Mouse (Mus musculus): ENCODE data around the gene 1110065P20Rik.

The 1110065P20Rik gene

DNA sequence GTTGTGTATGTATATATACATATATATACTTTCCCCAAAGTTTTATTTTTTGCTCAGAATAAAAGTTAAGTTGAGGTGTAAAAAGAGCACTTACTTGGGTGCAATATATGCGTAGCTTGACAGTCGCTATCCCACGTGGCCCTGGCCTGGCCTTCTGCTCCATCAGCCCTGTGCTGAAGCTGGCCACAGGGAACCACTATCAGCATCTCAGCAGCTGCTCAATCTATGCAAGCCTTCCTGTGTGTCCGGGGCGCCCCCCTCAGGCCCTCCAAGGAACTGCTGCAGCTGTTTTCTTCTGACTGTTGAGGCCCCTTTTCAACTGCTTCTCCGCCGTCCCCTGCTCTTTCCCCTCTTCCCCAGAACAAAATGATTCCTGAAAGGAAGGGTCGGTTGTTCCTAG is 3.4 kb downstream of the 1110065P20Rik start:
- in situ Hi-C loops (cut with MboI, MseI), result loop anchor here (5.0 kb wide), 2 partner anchors 50 to 130 kb away; no protein-coding TSS in a partner anchor

DNA sequence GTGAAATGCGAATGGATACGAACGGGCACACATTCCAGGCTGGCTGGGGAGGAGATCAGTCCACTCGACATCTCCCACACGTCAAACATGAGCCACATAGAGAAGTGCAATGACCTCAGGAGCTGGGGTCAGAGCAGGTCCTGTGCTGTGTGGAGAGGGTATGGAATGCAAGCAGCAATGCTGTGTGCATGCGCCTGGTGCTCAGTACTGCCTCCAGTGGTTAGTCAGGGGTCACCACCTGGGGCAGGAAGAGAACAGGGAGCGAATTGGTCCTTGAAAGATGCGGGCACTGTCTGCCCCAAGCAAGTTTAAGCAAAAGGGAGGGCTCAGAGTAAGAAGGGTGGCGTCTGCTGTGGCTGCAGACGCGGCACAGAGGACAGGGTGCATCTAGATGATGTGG is 7.5 kb downstream of the 1110065P20Rik start:
- in situ Hi-C loops (cut with MboI, MseI), result no loop called here

DNA sequence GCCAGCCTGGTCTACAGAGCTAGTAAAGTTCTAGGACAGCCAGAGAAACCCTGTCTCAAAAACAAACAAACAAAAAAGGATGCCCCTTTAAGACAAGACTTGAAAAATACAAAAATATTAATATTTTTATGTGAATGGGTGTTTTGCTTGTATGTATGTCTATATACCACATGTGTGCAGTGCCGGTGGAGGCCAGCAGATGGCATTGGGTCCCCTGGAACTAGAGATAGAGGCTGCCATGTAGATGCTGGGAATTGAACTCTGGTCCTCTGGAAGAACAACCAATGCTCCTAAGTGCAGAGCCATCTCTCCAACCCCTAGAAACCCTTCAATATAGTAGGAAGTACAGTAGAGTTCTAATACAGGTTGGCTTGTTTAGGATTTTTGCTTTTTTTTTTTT is 10.0 kb downstream of the 1110065P20Rik start:
- in situ Hi-C loops (cut with MboI, MseI), result no loop called here

DNA sequence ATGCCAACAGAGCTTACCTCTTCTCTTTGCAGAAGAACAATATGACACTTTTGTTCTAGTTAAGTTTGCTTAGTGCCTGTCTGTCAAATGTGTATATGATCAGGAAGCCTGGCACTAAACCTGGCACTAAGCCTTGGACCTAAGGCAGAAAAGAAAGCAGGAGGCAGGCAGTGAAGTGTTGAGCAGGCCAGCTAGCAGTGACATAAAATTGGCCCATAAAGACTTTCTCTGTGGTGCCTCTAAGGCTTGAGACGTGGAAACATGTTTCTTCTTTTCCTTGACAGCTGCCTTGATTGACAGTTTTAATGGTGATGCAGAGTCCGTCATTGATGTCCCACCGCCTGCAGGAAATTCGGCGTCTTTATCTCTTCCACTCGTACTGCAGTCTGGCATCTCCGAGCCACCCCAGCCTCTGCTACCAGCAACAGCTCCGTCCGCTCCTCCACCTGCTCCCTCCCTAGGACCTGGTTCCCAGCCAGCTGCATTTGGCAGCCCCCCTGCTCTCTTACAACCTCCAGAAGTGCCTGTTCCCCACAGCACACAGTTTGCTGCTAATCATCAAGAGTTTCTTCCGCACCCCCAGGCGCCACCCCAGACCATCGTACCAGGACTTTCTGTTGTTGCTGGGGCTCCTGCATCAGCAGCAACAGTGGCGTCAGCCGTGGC is 12.8 kb downstream of the 1110065P20Rik start:
- in situ Hi-C loops (cut with MboI, MseI), result no loop called here

DNA sequence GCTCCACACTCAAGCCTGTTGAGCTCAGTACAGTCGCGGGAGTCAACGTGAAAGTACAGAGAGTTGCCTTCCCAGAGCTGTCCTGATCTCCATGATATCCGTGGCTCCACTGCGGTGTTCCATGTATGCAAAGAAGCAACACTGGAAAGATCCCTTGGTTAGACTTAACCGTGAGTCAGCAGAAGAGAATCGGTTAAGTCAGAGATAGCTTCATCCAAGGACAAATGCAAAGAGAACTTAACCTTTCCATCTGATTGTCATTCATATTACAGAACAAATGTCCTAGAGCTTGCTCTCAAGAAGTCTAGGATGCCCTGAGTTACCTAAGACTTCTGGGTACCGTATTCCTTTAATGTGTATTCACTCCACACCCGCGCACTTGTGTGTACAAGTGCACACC is 18.2 kb downstream of the 1110065P20Rik start:
- in situ Hi-C loops (cut with MboI, MseI), result no loop called here

DNA sequence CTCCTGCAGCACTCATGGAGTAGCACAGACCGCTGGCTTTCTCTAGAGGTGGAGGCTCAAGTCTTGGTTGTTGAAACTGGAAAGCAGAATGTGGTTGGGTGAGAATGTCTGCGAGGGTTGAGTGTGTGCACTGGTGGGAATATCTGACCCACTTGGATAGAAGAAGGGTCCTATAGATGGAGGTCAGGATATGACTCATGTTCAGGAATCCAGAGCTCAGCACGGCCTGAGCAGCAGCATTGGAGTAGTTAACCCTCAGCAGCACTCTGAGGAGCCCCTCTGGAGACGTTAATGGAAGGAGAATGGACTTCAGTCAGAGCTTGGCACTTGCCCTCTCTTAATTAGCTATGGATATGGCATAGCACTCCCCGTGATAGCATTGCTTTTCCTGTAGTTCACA is 21.3 kb downstream of the 1110065P20Rik start:
- in situ Hi-C loops (cut with MboI, MseI), result no loop called here

DNA sequence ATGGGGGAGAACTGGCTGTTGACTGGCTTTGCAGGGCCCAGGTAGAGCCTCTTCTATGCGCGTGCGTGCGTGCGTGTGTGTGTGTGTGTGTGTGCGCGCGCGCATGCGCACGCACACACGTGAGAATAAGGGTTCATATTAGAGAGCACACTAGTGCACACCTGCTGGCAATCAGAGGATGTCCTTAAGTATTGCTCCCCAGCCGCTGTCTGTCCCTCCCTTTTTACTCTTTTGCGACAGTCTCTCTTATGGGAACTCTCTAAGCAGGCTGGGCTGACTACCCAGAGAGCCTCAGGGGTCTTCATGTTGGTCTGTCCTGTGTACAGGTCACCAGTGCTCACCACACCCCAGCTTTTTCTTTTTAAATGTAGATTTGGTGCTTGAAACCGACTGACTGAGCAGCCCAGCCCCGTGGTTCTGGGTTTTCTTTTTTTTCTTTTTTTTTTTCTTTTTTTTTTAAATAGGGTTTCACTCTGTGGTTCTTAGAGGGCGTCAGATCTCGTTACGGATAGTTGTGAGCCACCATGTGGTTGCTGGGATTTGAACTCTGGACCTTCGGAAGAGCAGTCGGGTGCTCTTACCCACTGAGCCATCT is 25.5 kb downstream of the 1110065P20Rik start:
- in situ Hi-C loops (cut with MboI, MseI), result no loop called here

DNA sequence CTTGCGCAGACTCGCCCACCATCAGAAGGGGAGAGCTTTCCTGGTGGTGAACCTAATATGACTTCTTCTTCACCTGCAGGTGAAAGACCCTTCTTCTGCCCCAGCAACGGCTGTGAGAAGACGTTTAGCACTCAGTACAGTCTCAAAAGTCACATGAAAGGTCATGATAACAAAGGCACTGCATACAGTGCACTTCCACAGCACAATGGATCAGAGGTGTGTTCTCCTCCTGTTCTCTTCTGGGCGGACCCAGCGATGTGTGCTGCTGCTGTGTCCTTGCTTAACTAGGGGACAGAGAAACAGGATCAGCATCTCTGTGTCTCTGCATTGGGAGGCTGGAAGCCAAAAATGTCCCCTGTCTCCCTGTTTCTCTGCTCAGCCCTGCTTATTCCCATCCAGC is 26.0 kb downstream of the 1110065P20Rik start:
- in situ Hi-C loops (cut with MboI, MseI), result no loop called here

DNA sequence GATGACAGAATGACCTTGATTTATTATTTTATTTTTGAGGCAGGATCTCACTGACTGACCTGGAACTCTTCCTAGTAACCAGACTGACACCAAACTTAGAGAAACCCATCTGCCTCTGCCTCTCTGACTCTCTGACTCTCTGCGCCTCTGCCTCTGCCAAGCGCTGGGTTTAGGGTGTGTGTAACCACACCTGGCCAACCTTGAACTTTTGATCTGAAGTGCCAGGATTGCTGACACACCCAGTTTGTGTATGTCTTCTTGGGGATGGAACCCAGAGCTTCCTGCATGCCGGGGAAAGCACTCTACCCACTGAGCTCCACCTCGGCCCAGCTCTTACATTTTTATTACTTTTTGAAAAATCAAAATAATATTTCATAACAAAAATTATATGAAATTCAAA is 32.2 kb downstream of the 1110065P20Rik start:
- in situ Hi-C loops (cut with MboI, MseI), result no loop called here

DNA sequence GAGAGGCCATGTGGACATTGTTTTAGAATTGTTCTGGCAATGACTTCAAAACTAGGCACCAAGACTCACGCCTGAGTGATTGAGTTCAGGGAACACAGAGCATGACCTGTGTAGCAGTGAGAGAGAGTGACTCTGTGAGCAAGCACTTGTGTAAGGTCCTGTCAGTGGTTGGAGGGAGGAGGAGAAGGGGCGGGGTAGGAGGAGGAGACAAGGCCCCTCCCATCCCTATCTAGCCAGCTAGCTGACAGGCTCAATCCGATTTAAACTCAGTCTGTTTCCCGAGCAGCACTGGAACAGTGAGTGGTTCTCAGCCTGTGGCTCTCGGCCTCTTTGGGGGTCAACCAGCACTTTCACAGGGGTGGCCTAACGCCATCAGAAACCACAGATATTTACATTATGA is 33.2 kb downstream of the 1110065P20Rik start:
- in situ Hi-C loops (cut with MboI, MseI), result no loop called here

DNA sequence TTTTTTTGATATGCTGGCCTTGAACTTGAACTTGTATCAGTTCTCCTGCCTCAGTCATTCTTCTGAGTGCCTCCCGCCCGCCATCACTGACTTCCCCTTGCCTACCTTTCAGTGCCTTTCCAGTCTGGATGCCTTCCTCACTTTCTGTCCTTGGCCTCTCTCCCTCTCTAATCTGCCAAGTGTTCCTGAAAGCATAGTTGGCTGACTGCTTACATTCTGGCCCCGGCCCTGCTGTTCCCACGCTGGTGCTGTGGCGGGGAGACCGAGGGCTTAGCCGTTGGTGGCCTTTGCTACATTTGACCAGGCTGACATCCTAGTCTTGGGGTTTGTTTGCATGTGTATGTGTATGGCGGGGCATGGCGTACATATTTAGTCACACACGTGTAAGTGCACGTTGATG is 35.1 kb downstream of the 1110065P20Rik start:
- in situ Hi-C loops (cut with MboI, MseI), result no loop called here

DNA sequence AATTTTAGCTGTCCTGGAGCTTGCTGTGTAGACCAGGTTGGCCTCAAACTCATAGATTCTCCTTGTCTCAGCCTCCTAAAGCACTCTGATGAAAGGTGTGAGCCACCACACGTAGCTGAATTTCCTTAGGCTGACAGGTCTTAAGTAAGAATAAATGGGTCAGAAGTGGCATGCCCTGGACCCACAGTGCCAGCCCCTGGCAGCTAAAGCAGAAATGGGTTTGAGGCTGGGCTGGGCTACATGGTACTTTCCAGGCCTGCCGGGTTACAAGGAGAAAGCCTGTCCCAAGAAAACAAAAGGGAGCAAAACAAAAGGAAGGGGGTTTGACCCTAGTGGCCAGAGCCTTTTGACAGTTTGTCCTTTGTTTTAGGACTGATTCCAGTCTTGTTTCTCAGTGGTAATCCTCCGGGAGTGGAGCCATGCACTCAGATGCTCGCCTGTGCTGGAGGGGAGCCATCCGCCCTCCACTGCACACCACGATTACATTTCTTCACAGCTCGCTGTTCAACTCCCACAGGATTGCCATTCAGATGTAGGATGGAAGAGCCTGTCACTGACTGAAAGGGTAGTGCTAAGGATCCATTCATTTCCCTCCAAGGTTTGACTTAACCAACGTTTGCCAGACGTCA is 39.5 kb downstream of the 1110065P20Rik start:
- in situ Hi-C loops (cut with MboI, MseI), result no loop called here

DNA sequence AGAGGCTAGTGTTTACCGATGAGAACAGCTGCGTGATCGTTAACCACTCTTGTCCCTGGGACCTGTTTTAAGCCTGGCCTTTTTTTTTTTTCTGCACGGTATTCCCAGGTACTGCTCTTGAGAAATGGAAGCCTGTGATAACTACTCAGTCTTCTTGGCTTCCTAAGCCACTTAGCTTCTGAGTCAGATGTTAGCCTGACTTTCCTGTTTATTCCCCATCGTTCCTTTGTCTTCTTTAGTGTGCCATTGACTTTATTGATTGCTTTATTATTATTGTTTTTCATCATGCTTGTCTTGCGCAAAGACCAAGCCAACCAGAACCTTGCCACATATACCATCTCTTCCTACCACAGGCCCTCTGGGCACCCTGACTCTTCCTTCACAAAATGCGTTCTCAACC is 40.9 kb downstream of the 1110065P20Rik start:
- in situ Hi-C loops (cut with MboI, MseI), result no loop called here

DNA sequence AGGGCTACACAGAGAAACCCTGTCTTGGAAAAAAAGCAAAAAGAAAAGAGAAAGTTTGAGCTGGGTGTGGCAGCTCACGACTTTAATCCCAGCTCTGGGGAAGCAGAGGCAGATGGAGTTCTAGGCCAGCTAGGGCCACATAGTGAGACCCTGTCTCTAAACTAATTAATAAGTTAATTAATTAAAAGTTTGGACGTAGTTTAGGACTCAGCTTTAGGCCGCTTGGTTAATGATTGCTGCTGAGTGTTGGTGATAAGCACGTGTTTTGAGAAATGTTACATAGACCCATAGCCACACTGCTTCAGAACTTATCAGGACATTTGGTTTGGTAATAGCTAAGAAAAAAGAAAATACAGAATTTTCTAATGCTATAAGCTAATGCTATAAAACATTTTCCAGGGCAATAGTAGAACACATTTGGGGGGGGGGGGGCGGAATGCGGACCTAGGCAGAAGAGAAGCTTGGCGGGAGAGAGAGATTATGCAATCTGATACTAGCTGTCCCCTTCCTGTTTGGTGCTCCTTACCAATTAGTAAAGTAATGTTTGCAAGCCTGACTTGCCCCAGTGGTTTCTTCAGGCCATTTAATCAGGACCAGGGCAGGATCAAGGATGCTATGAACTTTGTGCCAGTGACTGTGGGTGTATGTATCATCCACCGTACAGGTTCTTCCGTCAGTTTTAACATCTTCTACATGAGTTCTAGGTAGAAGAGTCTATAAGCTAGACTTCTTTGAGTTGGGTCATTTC is 41.7 kb downstream of the 1110065P20Rik start:
- in situ Hi-C loops (cut with MboI, MseI), result no loop called here

DNA sequence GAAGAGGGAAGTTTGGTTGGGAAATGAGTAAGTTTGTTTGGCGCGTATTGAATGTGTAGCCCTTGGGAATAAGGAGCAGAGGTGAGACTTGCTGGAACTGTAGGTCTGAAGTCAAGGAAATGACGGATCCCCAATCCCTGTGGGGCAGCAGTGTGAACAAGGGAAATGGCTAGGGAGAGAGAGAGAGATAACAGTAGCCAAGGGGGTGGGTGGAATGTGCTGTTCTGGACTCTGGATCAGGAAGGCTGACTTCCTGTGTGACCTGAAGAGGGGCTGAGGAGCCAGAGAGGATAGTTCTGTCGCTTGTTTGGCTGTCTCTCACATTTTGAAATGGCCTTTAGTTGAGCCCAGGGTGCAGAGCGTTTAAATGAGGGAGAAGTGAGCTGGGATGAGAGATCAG is 42.5 kb downstream of the 1110065P20Rik start:
- in situ Hi-C loops (cut with MboI, MseI), result no loop called here

DNA sequence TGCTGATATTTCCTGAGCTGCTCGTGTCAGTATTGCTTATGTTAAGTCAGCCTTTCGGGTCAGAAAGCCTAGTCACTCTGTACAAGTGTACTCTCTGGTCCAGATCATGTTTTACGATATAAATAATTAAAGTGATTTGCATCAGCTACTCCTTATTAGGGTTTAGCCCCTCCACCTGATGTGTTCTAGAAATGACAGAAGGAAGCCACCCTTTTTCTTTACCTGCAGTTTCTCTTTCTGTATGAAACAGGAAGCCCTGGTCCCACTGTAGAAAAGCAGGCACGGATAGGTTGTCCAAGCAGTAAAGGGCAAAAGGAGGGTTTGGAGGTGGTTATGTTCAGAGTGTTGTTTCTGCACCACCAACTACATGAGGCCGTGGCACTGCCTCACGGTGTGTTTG is 47.6 kb downstream of the 1110065P20Rik start:
- in situ Hi-C loops (cut with MboI, MseI), result no loop called here

DNA sequence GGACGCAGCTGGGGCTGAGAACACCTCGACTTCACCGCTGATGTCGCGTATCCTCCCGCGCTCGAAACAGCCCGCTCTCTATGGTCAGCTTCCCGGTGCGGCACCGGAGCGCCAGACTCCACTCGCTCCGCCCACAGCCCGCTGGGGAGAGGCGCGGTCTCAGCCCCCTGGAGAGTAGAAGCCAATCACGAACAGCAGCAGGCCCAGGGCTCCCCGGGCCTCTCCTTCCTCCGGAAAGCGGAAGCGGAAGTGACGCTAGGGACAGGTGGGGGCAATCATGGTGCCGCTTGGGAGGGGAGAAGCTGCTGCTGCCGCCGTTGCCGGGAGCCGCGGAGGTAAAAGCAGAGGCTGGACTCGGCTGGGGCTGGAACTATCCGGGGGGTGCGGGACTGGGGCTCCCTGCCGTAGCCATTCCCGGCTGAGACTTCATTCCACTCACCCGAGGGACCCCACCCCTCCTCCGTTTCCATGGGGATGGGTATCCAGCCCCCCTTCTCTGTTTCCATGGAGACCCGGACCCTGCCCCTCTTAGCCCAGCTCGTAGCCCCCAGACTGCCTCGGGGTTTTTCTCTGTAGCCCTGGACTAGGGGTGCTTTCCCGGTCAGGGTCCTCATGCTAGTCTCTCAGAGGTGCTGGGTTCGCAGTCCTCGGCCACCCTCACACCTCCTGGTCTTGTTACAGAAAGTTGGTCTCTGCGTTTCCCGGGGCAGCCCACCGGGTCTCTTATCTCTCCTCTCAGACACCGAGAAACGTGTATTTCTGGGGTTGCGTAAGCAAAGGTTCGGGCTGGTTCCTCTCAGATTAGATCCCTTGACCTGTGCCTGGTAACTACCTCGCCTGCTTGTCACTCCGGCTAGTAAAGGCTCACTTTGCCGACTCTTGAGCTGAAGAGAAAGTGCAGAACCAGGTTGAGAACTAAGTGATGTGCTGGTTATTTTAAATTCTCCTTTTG is 48.4 kb downstream of the 1110065P20Rik start:
- in situ Hi-C loops (cut with MboI, MseI), result no loop called here

DNA sequence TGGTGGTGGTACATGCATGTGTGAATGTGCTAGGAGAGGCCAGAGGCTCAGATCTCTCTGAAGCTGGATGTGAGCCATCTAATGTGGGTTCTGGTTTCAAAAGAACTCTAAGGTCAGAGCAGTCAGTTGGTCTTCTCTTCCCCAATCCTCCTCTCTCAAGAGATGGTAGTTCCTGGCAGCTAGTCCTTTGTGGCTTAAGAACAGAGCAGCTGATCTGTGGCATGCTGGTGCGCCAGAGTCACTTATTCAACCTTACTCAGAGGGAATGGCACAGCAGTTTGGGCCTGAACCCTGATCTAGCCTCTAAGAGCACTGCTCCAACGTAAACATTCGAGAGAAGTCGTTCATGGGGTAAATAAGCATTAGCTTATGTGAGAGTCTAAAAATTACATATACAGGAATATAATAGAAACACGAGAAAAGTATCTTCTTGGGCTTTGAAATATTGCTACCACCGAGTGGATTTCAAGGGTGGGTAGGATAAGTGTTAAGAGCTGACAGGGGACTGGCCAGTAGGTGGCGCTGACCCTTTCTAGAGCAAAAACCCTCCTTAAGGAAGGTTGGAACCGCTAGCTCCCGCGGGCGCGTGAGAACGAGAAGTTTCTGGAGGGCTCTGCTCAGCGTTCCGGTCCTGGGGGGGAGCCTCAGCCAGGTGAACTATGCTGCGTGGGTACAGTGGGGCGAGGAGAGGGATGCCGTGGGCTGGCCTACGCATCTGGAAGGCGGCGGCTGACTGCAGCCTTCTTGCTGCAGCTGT is 49.3 kb downstream of the 1110065P20Rik start, which contains the start of gene Mtf1:
Gene Mtf1 (plus strand): TSS at position 553 of the 757 bp plus-strand sequence.
- in situ Hi-C loops (cut with MboI, MseI), result no loop called here

Data from regulatory T cell (primary cell).